Mouse (Mus musculus): ENCODE results near the gene Mtif2. TPM values are rescaled to one million over a fixed set of nuclear protein-coding genes. Genes with fewer than 3 reads are reported as not detected.

Mtif2 gene
- polyA plus RNA-seq, 1 experiment from 2014 or later, result 47.4 TPM

Other genes with a start within 250 kb of the Mtif2 start
- gene Ccdc88a, start 152.8 kb upstream of the Mtif2 start, polyA plus RNA-seq (2015; fragmentation: Nextera tagmentation; extraction: Ambion mirVana), result 10.7 and 12.2 TPM in 2 replicates
- 21.1 and 22.9 TPM in 2 replicates for gene Prorsd1, start 11.4 kb upstream of the Mtif2 start, polyA plus RNA-seq (2015; fragmentation: Nextera tagmentation; extraction: Ambion mirVana)
- gene Clhc1, start 21.5 kb downstream of the Mtif2 start, polyA plus RNA-seq (2015; fragmentation: Nextera tagmentation; extraction: Ambion mirVana), result 0.15 and 0.23 TPM in 2 replicates
- gene Rps27a, start 21.7 kb downstream of the Mtif2 start, polyA plus RNA-seq (2015; fragmentation: Nextera tagmentation; extraction: Ambion mirVana), result 938 and 1,006 TPM in 2 replicates
- gene Rtn4, start 166.5 kb downstream of the Mtif2 start, polyA plus RNA-seq (2015; fragmentation: Nextera tagmentation; extraction: Ambion mirVana), result 32.3 and 39.5 TPM in 2 replicates